Mouse (Mus musculus): ENCODE measurements around the gene Triml1. TPM values are rescaled to one million over a fixed set of nuclear protein-coding genes. Genes with fewer than 3 reads are reported as not detected.

Gene Triml1
- not detected for polyA plus RNA-seq (2017; shearing (Covaris generic))

DNA sequence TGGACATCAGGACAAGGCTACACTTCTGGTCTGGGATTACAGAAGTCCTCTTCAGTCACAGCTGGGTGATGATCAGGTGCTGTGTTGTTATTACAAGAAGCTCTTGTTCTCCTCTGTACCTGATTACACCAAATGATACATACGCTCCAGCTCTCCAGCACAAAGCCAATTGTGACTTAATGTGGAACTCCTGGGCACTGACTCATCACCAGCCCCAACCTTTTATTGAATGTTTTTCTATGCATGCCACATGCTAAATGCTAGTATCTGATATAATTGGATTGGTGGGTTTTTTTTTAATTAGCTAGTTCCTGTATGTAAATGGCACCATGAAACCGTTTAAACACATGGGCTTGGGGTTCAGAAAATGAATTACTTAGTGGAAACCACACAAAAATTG lies at the start of gene Triml1:
Gene Triml1, minus strand, starts transcription at position 101 of the 400 bp plus-strand sequence.
- ATAC-seq, result no peak

DNA sequence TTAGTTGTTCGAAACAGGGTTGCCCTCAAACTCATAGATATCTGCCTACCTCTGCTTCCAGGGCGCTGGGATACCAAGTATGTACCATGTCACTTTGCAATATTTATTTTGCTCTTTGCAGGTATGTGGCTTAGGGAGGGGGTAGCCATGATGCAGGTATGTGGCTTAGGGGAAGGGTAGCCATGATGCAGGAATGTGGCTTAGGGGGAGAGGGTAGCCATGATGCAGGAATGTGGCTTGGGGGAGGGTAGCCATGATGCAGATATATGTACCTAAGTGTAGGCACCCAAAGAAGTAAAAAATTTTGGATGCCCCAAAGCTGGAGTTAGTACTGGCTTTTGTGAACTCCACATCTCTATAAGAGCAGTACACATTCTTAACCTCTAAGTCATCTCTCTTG lies 41.0 kb upstream of the Triml1 start:
- ATAC-seq, result no peak

DNA sequence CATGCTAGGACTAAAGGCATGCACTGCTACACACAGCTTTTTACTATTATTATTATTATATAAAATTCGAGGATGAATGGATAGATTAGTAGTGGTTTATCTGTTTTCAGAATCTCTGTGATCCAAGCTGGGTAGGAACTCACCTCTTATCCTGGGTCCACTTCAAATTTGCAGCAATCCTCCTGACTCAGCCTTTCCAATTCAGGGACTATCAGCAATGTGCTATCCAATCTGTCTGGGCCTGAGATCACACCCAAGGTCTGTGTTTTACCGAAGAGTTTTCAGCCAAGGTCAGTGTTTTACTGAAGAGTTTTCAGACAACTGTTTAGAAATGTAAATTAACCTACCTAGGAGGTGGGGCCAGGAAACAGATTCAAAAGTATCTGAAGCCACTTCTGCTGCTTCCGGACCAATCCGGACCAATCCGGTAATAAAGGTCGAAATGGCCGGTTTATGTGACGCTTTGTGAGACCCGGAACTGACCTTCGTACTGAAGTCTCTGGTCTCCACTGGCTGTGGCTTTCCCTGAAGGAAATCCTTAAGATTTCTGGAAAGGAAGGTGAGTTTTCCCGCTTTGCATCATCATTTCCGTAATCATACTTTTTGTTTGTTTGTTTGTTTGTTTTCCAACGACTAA lies 38.9 kb upstream of the Triml1 start, which contains the start of gene Triml2:
Gene Triml2, plus strand, starts transcription at position 488 of the 637 bp plus-strand sequence.
- no peak for ATAC-seq

DNA sequence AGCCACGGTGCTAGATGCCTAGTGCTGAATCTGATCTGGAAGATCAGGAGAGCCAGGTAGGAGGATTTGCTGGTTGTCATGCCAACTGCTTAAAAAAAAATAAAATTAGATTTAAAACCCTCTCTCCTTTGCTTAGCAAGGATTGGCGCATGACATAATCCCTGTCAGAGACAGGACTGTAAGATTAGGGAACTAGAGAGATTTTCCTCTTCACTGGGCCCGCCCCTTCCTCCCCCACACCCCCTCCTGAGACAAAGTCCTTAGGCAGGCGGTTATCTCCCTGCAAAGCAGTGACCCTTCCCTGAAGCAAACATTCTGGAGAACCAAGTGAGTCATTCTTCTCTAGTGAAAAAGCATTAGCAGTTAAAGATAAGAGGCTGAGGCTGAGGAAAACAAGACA lies 37.9 kb upstream of the Triml1 start:
- no peak for ATAC-seq

DNA sequence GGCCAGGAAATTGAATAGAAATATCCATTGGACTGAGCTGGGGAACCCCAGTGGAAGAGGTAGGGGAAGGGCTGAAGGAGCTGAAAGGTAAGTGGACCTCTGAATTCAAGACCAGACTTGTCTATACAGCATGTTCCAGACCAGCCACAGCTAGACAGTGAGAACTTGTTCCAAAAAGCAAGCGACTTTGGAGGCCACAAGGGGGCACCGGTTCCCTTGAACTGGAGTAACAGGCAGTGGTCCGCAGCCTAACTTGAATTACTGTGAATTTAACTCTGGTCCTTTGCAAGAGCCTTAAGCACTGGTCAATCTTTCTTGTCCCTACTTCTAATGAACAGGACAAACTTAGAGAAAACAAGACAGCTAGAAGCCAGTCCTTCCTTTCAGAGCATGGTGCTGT lies 37.0 kb upstream of the Triml1 start:
- no peak for ATAC-seq

DNA sequence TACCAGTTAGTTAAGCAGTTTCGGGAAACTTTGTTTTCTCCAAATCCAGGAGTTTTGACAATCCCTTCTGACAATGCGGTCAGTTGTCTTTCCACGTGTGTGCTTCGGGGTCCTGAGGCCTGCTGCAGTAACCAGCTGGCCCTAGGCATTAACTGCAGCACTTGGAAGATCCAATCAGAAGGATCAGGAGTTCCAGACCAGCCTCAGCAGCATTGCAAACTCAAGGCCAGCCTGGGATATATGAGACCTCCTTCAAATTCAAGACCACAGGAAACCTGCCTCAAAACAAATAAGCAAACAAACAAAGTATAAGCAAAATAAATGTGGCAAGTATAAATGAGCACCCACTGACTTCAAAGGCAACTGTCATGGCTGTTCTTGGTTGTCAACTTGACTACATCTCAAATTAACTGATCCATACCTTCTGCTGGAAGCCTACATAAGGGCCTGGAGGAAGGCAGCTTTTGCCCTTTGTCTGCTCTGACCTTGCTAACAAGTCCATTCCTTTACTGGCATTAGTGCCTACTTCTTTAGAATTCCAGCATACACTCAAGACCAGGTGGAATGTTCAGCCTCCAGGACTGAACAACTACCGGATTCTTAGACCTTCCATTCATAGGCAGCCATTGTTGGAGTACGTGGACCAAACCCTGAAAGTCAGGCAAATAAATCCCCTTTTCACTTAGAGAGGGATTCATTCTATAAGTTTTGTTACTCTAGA lies 35.6 kb upstream of the Triml1 start:
- no peak for ATAC-seq

DNA sequence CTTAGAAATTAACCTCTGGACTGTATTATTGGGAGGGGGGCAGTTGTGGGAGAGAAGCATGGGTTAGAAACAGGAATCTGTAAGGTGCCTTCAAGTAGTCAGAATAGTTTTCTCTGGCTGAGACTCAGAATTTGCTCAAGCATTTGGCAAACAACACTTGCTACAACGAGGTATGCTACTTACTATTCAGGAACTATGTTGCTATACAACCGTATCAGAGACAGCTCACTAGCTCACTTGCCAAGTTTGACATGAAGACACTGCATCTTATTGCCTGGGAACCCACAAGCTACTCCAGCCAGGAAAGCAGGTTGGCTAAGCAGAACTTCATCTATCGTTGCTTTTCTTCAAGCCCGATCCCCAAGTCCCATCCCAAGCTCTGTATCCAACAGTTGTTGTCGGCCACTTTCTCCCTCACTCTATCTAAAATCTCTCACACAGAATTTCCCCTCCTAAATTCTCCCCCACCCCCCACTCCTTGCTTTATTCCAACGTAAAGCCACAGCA lies 28.0 kb upstream of the Triml1 start:
- no peak for ATAC-seq

DNA sequence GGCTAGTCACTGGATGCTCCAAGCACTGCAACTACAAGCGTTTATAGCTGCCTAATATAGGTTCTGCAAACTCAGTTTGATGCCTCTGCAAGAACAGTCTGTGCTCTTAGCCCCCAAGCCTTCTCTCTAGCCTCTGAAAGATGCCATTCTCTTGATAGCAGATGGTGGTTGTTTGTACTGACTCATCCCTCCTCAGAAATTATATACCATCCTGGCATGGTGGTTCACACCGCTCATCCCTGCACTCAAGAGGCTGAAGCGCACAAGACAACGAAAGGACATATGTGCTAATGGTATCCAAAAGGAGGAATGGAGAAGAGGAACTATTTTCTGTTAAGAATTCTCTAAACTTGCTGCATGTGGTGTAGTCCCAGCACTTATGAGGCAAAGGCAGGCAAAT lies 26.8 kb upstream of the Triml1 start:
- no peak for ATAC-seq

DNA sequence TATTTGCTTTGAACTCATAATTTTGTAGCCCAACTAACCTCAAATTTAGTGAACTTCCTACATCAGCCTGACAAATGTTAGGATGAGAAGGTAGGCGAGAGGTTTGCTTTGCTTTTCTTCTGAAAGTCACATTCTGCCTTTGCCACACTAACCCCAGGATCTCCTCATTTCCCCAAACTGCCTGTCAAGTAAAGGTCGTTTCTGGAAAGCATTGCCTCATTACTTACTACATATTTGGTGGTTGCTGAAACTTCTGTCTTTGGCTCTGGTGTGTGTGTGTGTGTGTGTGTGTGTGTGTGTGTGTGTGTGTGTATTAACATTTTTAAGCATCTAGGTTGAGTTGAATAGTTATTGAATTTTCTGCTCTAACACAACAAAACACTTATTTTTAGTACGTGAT lies 23.2 kb upstream of the Triml1 start:
- ATAC-seq, result no peak

DNA sequence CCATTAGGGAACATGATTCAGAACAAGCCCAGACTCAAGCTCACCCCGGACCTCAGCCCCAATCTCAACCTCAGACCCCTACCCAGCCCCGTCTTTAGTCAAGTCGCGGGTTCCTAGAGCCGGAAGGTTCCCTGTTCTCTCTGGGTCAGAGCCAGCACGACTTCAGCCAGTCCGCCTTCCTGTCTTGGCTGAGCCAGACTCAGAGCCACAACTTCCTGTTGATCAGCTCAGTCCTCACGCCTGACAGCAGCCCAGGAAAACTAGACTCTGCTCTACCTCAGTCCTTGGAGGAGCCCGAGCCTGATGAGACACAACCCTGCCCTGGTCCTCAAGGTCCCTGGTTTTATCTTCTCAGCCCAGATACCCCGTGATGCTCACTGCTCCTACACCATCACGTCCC lies 22.0 kb upstream of the Triml1 start:
- no peak for ATAC-seq

DNA sequence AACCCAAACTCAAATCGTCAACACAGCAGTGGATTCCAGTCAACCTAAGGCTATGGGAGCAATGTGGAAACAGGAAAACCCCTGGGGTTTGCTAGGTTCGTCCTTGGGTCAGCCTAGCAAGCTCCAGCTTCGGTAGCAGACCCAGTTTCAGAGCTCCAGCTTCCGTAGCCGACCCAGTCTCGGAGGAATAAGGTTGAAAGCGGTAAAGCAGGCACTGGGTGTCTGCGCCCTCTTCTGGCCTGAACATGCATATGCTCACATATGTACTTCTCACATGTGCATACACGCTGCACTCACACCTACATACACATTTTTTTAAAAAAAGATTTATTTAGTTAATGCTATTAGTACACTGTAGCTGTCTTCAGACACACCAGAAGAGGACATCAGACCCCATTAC lies 8.0 kb upstream of the Triml1 start:
- no peak for ATAC-seq

DNA sequence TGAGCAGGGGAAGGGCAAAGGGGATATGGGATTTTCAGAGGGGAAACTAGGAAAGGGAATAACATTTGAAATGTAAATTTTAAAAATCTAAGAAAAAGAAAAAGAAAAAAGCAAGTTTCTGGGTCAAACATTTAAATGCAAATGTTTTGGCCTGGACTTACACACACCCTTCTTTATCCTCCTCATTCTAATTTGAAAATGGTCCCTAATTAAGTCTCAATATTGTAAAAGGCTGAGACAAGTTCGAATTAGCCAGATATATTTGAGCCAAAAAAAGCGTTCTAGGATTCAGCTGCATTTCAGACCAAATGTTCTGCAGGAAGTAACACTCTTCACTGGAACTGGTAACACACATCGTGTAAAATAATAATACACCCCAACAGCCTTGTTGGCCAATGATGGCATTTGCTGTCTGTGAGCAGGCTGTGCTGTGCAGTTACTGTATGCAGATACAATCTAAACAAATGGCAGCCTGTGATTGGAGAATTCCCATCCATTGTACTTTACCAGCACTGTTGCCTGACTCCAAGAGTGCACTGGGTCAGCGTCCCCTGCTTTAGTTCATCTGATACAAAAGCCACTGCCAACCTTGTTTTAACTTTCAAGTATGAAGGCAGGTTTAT lies 30.0 kb downstream of the Triml1 start:
- no peak for ATAC-seq

Other genes with a start within 250 kb of the Triml1 start
- not detected for gene Triml2, start 39.1 kb upstream of the Triml1 start, polyA plus RNA-seq (2017; shearing (Covaris generic))
- not detected for gene Zfp42, start 165.5 kb upstream of the Triml1 start, polyA plus RNA-seq (2017; shearing (Covaris generic))

Data from inflammation-experienced regulatory T-cells, adult 6 months (primary cell).